In the genomic region with DNA sequence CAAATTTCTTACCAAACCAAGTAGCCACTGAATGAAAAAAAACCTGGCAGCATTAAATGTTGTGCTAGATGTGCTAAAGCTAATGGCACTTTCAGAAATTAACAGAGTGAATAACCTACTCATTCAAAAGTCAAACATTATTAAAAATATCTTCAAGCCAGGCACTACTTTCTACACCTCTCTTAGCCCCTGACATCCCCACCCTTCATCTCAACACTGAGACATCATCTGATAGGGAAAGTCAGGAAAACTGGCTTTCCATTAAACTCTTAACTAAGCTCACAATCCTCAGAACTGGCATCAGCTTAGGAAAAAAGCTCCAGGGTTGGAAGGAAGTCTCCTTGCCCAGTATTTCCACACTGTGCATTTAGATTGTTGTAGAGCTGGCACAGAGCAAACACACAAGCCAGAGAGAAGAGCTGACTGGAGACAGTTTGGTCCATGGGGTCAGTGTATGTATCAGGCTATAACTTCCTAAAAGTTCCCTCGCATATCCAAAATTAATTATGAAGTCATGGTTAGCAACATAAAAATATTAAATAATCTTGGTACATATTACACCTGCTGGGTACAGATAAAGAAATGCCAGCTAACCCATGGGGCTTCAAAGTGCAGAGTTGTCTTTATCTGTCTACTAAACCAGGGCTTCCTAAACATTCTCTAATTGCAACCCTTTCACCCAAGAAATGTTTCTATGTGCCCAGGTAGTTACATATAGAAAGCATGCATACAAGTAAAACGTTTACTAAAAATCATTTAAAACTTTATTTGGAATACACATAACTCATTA, we compare ENCODE assay signal across 1 mouse cellular context.
TF ChIP-seq lines count a peak whose summit lies in the region.

No protein-coding gene starts in this region.

TF ChIP-seq in MEL, 35 proteins besides CTCF, POLR2A, EP300 and RAD21 (continued from another document):
- TF ChIP-seq JUND (IDR thresholded peaks at IDR 0.05; ENCODE audit: low read depth, low read length): no peak
- TF ChIP-seq NELFE (IDR thresholded peaks at IDR 0.05; ENCODE audit: low read depth, low read length): no peak
- no peak for TF ChIP-seq KAT2A (conservative IDR thresholded peaks at IDR 0.05; ENCODE audit: low read depth, low read length)
- TF ChIP-seq ETS1 (IDR thresholded peaks at IDR 0.05; ENCODE audit: low read depth, low read length): peak; percentile 91
- TF ChIP-seq ZMIZ1 (IDR thresholded peaks at IDR 0.05; ENCODE audit: low read depth, low read length): no peak
- no peak for TF ChIP-seq POLR2AphosphoS5 (IDR thresholded peaks at IDR 0.05; ENCODE audit: borderline replicate concordance, low read depth, low read length)
- peak; percentile 88 for TF ChIP-seq TCF12 (IDR thresholded peaks at IDR 0.05; ENCODE audit: low read depth, low read length)
- 0 out of 2 replicates have a peak, but pooled peaks have one; percentile 44 for TF ChIP-seq MXI1 (IDR thresholded peaks at IDR 0.05; ENCODE audit: low read depth, low read length)
- no peak for TF ChIP-seq ELF1 (IDR thresholded peaks at IDR 0.05; ENCODE audit: low read depth, low read length)
- TF ChIP-seq SMC3 (IDR thresholded peaks at IDR 0.05; ENCODE audit: low read depth, low read length): no peak
- peak; percentile 66 for TF ChIP-seq SIN3A (IDR thresholded peaks at IDR 0.05; ENCODE audit: low read length)
- TF ChIP-seq MEF2A (IDR thresholded peaks at IDR 0.05; ENCODE audit: extremely low read depth, insufficient replicate concordance, low read depth, low read length, poor library complexity, severe bottlenecking): peak; percentile 65; the same call in 1 of the 2 replicates
- no peak for TF ChIP-seq CHD1 (IDR thresholded peaks at IDR 0.05; ENCODE audit: low read depth, low read length)
- no peak for TF ChIP-seq ZKSCAN1 (IDR thresholded peaks at IDR 0.05; ENCODE audit: low read depth, low read length)
